Mouse (Mus musculus): ENCODE results near the gene Sspo. TPM values are rescaled to one million over a fixed set of nuclear protein-coding genes. Genes with fewer than 3 reads are reported as not detected.

The Sspo gene
- total and polyA plus RNA-seq, 3 experiments, result not detected

GRCm38 (mm10) chr6:48416486-48416885, 31.5 kb upstream of the Sspo start:
- no peak overlapping the region for H3K27ac ChIP-seq (ENCODE audit: control insufficient read depth, low read depth, low read length)
- no peaks in the 10 kb centered on the region for H3K36me3 ChIP-seq (ENCODE audit: control insufficient read depth in 1 of 2, insufficient read depth in 2 of 2, low read length in 2 of 2)
- no peaks in the 10 kb centered on the region for H3K4me1 ChIP-seq (ENCODE audit: control insufficient read depth in 1 of 2, insufficient read depth in 2 of 2, low read length in 2 of 2)
- no peak overlapping the region for H3K9ac ChIP-seq (ENCODE audit: control insufficient read depth, low read depth, low read length, poor library complexity, severe bottlenecking)
- TF ChIP-seq KAT2A (conservative IDR thresholded peaks at IDR 0.05; ENCODE audit: low read depth, low read length), result no peak
- no peak for TF ChIP-seq ZNF384 (IDR thresholded peaks at IDR 0.05; ENCODE audit: low read depth, low read length)
- TF ChIP-seq MEF2A (IDR thresholded peaks at IDR 0.05; ENCODE audit: extremely low read depth, insufficient replicate concordance, low read depth, low read length, poor library complexity, severe bottlenecking), result no peak
- no peak for TF ChIP-seq POLR2AphosphoS2 (IDR thresholded peaks at IDR 0.05; ENCODE audit: low read length)
- no peak for TF ChIP-seq MAZ (IDR thresholded peaks at IDR 0.05; ENCODE audit: low read depth, low read length)
- no peak for TF ChIP-seq JUND (IDR thresholded peaks at IDR 0.05; ENCODE audit: low read depth, low read length)
- no peak for TF ChIP-seq ZKSCAN1 (IDR thresholded peaks at IDR 0.05; ENCODE audit: low read depth, low read length)
- TF ChIP-seq UBTF (IDR thresholded peaks at IDR 0.05; ENCODE audit: borderline replicate concordance, insufficient read depth, low read depth, low read length), result no peak
- no peak for TF ChIP-seq POLR2A (IDR thresholded peaks at IDR 0.05; ENCODE audit: control insufficient read depth in 1 of 2, insufficient read depth in 1 of 2, low read depth in 1 of 2, low read length in 2 of 2, poor library complexity in 1 of 2)
- no peak for TF ChIP-seq MYC (IDR thresholded peaks at IDR 0.05; ENCODE audit: low read depth, low read length)
- TF ChIP-seq TAL1 (IDR thresholded peaks at IDR 0.05; ENCODE audit: low read length), result no peak
- TF ChIP-seq CHD1 (IDR thresholded peaks at IDR 0.05; ENCODE audit: low read depth, low read length), result no peak
- no peak for TF ChIP-seq BHLHE40 (IDR thresholded peaks at IDR 0.05; ENCODE audit: borderline replicate concordance, low read depth, low read length)
- TF ChIP-seq SIN3A (IDR thresholded peaks at IDR 0.05; ENCODE audit: low read length), result no peak
- TF ChIP-seq RCOR1 (IDR thresholded peaks at IDR 0.05; ENCODE audit: low read depth, low read length), result no peak
- H3K9me3 ChIP-seq (replicated peaks; ENCODE audit: insufficient read depth, low read length), result no peaks in the 10 kb centered on the region
- no peak overlapping the region for H3K4me3 ChIP-seq (ENCODE audit: control insufficient read depth in 1 of 2, insufficient read depth in 1 of 2, low read depth in 2 of 2, low read length in 2 of 2)
- H3K79me2 ChIP-seq (ENCODE audit: control insufficient read depth, insufficient read depth, low read length, poor library complexity), result no peaks in the 10 kb centered on the region
- no peak for DNase-seq (ENCODE audit: low read depth, low spot score)
- H3K27me3 ChIP-seq (ENCODE audit: control insufficient read depth in 1 of 2, insufficient read depth in 2 of 2, low read length in 2 of 2), result no peaks in the 10 kb centered on the region

GRCm38 (mm10) chr6:48420647-48421046, 27.4 kb upstream of the Sspo start:
- TF ChIP-seq MEF2A (IDR thresholded peaks at IDR 0.05; ENCODE audit: extremely low read depth, insufficient replicate concordance, low read depth, low read length, poor library complexity, severe bottlenecking), result no peak
- TF ChIP-seq MYC (IDR thresholded peaks at IDR 0.05; ENCODE audit: low read depth, low read length), result no peak
- Histone ChIP-seq H3K4me1 (ENCODE audit: control insufficient read depth in 1 of 2, insufficient read depth in 2 of 2, low read length in 2 of 2) (no peaks in the 10 kb centered on the region), H3K36me3 (ENCODE audit: control insufficient read depth in 1 of 2, insufficient read depth in 2 of 2, low read length in 2 of 2) (no peaks in the 10 kb centered on the region), H3K9ac (ENCODE audit: control insufficient read depth, low read depth, low read length, poor library complexity, severe bottlenecking) (no peak overlapping the region), H3K9me3 (replicated peaks; ENCODE audit: insufficient read depth, low read length) (no peaks in the 10 kb centered on the region), H3K27ac (ENCODE audit: control insufficient read depth, low read depth, low read length) (no peak overlapping the region), H3K4me3 (ENCODE audit: control insufficient read depth in 1 of 2, insufficient read depth in 1 of 2, low read depth in 2 of 2, low read length in 2 of 2) (no peak overlapping the region), H3K79me2 (ENCODE audit: control insufficient read depth, insufficient read depth, low read length, poor library complexity) (no peaks in the 10 kb centered on the region), H3K27me3 (ENCODE audit: control insufficient read depth in 1 of 2, insufficient read depth in 2 of 2, low read length in 2 of 2) (no peaks in the 10 kb centered on the region)
- no peak for DNase-seq (ENCODE audit: low read depth, low spot score)

- no peak overlapping the region for H3K27ac ChIP-seq (ENCODE audit: control insufficient read depth, low read depth, low read length)
- H3K4me3 ChIP-seq (ENCODE audit: control insufficient read depth in 1 of 2, insufficient read depth in 1 of 2, low read depth in 2 of 2, low read length in 2 of 2), result no peak overlapping the region
- H3K79me2 ChIP-seq (ENCODE audit: control insufficient read depth, insufficient read depth, low read length, poor library complexity), result no peaks in the 10 kb centered on the region
- no peaks in the 10 kb centered on the region for H3K4me1 ChIP-seq (ENCODE audit: control insufficient read depth in 1 of 2, insufficient read depth in 2 of 2, low read length in 2 of 2)
- no peaks in the 10 kb centered on the region for H3K36me3 ChIP-seq (ENCODE audit: control insufficient read depth in 1 of 2, insufficient read depth in 2 of 2, low read length in 2 of 2)
- no peak overlapping the region for H3K9ac ChIP-seq (ENCODE audit: control insufficient read depth, low read depth, low read length, poor library complexity, severe bottlenecking)
- no peak for DNase-seq (ENCODE audit: low read depth, low spot score)
- H3K27me3 ChIP-seq (ENCODE audit: control insufficient read depth in 1 of 2, insufficient read depth in 2 of 2, low read length in 2 of 2), result no peaks in the 10 kb centered on the region
- TF ChIP-seq SIN3A (IDR thresholded peaks at IDR 0.05; ENCODE audit: low read length) (no peak), MAZ (IDR thresholded peaks at IDR 0.05; ENCODE audit: low read depth, low read length) (no peak), TAL1 (IDR thresholded peaks at IDR 0.05; ENCODE audit: low read length) (no peak), MXI1 (IDR thresholded peaks at IDR 0.05; ENCODE audit: low read depth, low read length) (no peak), POLR2AphosphoS2 (IDR thresholded peaks at IDR 0.05; ENCODE audit: low read length) (no peak), RAD21 (IDR thresholded peaks at IDR 0.05; ENCODE audit: low read depth, low read length) (no peak), NRF1 (IDR thresholded peaks at IDR 0.05; ENCODE audit: insufficient read depth, low read depth, low read length, poor library complexity, severe bottlenecking) (no peak), CHD2 (IDR thresholded peaks at IDR 0.05; ENCODE audit: low read length) (no peak), ZKSCAN1 (IDR thresholded peaks at IDR 0.05; ENCODE audit: low read depth, low read length) (no peak), HCFC1 (IDR thresholded peaks at IDR 0.05; ENCODE audit: low read depth, low read length) (no peak)
- H3K9me3 ChIP-seq (replicated peaks; ENCODE audit: insufficient read depth, low read length), result no peaks in the 10 kb centered on the region
Measured at GRCm38 (mm10) chr6:48423336-48423735, 24.7 kb upstream of the Sspo start.
